In the genomic region with DNA sequence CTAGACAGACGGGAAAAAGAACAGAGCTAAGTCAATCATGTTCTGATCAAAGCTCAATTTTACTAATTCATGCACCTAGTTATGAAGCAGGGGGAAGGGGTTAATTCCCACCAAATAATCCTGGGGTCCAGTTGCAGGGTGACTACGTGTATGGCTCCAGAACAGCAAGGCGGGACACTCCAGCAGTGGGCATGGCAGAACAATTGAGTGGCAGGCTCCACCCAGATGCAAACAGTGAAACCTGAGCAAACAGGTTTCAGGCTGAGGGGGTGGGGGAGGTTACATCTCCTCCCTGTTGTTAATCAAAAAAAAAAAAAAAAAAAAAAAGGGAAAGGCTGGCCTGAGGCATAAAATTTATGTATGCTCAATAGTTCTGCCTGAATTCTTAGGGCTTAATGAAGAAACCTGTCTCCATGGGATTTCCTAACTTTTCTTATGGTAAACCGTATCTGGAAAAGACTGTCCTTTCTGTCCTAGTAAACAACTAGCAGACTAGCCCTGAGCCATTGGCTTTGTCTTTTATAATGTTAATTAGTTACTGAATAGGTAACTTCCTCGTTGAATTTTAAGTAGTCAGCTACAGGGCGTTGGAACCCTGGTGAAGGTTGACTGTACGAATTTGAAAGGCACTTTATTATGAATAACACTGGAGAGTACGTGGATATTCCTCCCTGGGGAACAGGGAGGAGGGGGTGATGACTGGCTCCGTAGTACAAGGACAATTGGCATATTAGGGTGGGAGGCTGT, we compare ENCODE assay signal across 23 mouse cellular contexts. TPM values are rescaled to one million over a fixed set of nuclear protein-coding genes. Genes with fewer than 3 reads are reported as not detected.
A peak's percentile ranks its signal among the peaks of the same experiment; 100 is the strongest.
DNase-seq lines count a peak whose midpoint lies in the region; ATAC-seq and TF ChIP-seq lines count a peak whose summit lies in the region.
"Had no signal": no experiment of that assay in that cellular context is flagged by ENCODE, and none has a peak within 500 bp of the region (broad histone marks: within the 10 kb centered on the region; RNA-seq: fewer than 3 reads in every experiment).

No protein-coding gene starts in this region.

- H3K9ac ChIP-seq in intestine, embryonic 15.5 days, result no peak overlapping the region
- H3K9ac ChIP-seq in kidney, postnatal 0 days (ENCODE audit: low read depth, low read length), result no peak overlapping the region
- H3K9ac ChIP-seq in stomach, embryonic 16.5 days (ENCODE audit: low read length), result no peak overlapping the region
- H3K9ac ChIP-seq: forebrain, embryonic 13.5 days; neural tube, embryonic 15.5 days had no signal

- H3K9me3 ChIP-seq in intestine, embryonic 15.5 days, result no peaks in the 10 kb centered on the region
- no peaks in the 10 kb centered on the region for H3K9me3 ChIP-seq in kidney, postnatal 0 days (replicated peaks; ENCODE audit: low read length)
- no peaks in the 10 kb centered on the region for H3K9me3 ChIP-seq in stomach, embryonic 16.5 days (replicated peaks; ENCODE audit: control insufficient read depth, low read length)
- H3K9me3 ChIP-seq: forebrain, embryonic 13.5 days; heart, embryonic 10.5 days; neural tube, embryonic 15.5 days had no signal

- TF ChIP-seq CTCF in kidney, postnatal 0 days (IDR thresholded peaks at IDR 0.05; ENCODE audit: low read depth), result no peak

- H3K4me2 ChIP-seq in intestine, embryonic 15.5 days (replicated peaks), result no peak overlapping the region
- H3K4me2 ChIP-seq in kidney, postnatal 0 days (ENCODE audit: low read length), result 0 out of 2 replicates have a peak overlapping the region, but pooled peaks have one; percentile 10
- no peak overlapping the region for H3K4me2 ChIP-seq in stomach, embryonic 16.5 days (ENCODE audit: low read depth, low read length)
- H3K4me2 ChIP-seq: forebrain, embryonic 13.5 days; liver, embryonic 11.5 days; neural tube, embryonic 15.5 days had no signal

- no peak overlapping the region for H3K4me3 ChIP-seq in intestine, embryonic 15.5 days (replicated peaks)
- H3K4me3 ChIP-seq in kidney, postnatal 0 days (replicated peaks; ENCODE audit: low read depth, low read length), result no peak overlapping the region
- no peak overlapping the region for H3K4me3 ChIP-seq in stomach, embryonic 16.5 days (replicated peaks; ENCODE audit: low read length)
- H3K4me3 ChIP-seq: forebrain, embryonic 13.5 days; heart, embryonic 10.5 days; left cerebral cortex, adult 2 months; neural tube, embryonic 15.5 days had no signal

- H3K4me1 ChIP-seq in intestine, embryonic 15.5 days (replicated peaks), result no peaks in the 10 kb centered on the region
- H3K4me1 ChIP-seq in kidney, postnatal 0 days (replicated peaks; ENCODE audit: insufficient read depth, low read length), result no peaks in the 10 kb centered on the region; the same call in 1 of the 2 replicates
- no peaks in the 10 kb centered on the region for H3K4me1 ChIP-seq in stomach, embryonic 16.5 days (ENCODE audit: control insufficient read depth, insufficient read depth, low read length)
- H3K4me1 ChIP-seq: forebrain, embryonic 13.5 days; heart, embryonic 10.5 days; neural tube, embryonic 15.5 days had no signal

- ATAC-seq in intestine, embryonic 15.5 days, result peak; percentile 74
- peak; percentile 54 for ATAC-seq in kidney, postnatal 0 days (replicated peaks; ENCODE audit: low FRiP score, low read depth)
- peak; percentile 56; the same call in 1 of the 2 replicates for ATAC-seq in stomach, embryonic 16.5 days (ENCODE audit: insufficient read depth, low FRiP score)
- ATAC-seq in inflammation-experienced regulatory T-cells, adult 6 months, result no peak
- ATAC-seq: forebrain, embryonic 13.5 days; midbrain, embryonic 16.5 days had no signal

- no peaks in the 10 kb centered on the region for H3K36me3 ChIP-seq in intestine, embryonic 15.5 days
- no peaks in the 10 kb centered on the region for H3K36me3 ChIP-seq in kidney, postnatal 0 days (ENCODE audit: insufficient read depth, low read length)
- H3K36me3 ChIP-seq in stomach, embryonic 16.5 days (ENCODE audit: control insufficient read depth, insufficient read depth, low read length), result no peaks in the 10 kb centered on the region
- H3K36me3 ChIP-seq: heart, embryonic 10.5 days; neural tube, embryonic 15.5 days had no signal

- H3K27ac ChIP-seq in intestine, embryonic 15.5 days, result no peak overlapping the region
- peak overlapping the region; percentile 57; the same call in 1 of the 2 replicates for H3K27ac ChIP-seq in kidney, postnatal 0 days
- no peak overlapping the region; the same call in 1 of the 2 replicates for H3K27ac ChIP-seq in stomach, embryonic 16.5 days (ENCODE audit: low read length)
- H3K27ac ChIP-seq: forebrain, embryonic 13.5 days; heart, embryonic 10.5 days; left cerebral cortex, adult 2 months; neural tube, embryonic 15.5 days had no signal

- WGBS in intestine, embryonic 15.5 days, result 56% methylated on average over 9 of the region's 9 CpGs
- WGBS in kidney, postnatal 0 days, result 41% methylated on average over 9 of the region's 9 CpGs
- WGBS in stomach, embryonic 16.5 days, result 56% methylated on average over 9 of the region's 9 CpGs

- peak; percentile 61 for DNase-seq in R1 (ENCODE audit: low read depth, low spot score)
- peak; percentile 14 for DNase-seq in kidney, postnatal 0 days (ENCODE audit: low spot score)
- DNase-seq in cerebellum, adult 9-11 months, result no peak
- no peak for DNase-seq in testis, postnatal 14 days (ENCODE audit: low spot score)
- DNase-seq: adrenal gland, postnatal 36 days; cerebellum, adult 2 months; gastrocnemius, postnatal 25 days; lung, postnatal 14 days had no signal

- no peaks in the 10 kb centered on the region for H3K27me3 ChIP-seq in intestine, embryonic 15.5 days (replicated peaks)
- no peaks in the 10 kb centered on the region for H3K27me3 ChIP-seq in kidney, postnatal 0 days (ENCODE audit: insufficient read depth, low read length)
- no peaks in the 10 kb centered on the region for H3K27me3 ChIP-seq in stomach, embryonic 16.5 days (ENCODE audit: control insufficient read depth, insufficient read depth, low read length)
- H3K27me3 ChIP-seq: forebrain, embryonic 13.5 days; neural tube, embryonic 15.5 days had no signal

RNA-seq across cellular contexts. Expression of gene Klk1b24, which starts 8.6 kb away (rescaled TPM):
- 0.52 TPM in 1 of 2 replicates, not detected in the other for polyA plus RNA-seq in intestine, embryonic 15.5 days (2015; fragmentation: Nextera tagmentation; extraction: Ambion mirVana)
- polyA plus RNA-seq in kidney, postnatal 0 days (2015; fragmentation: Nextera tagmentation; extraction: Ambion mirVana), result 0.17 and 0.74 TPM in 2 replicates
- polyA plus RNA-seq in stomach, embryonic 16.5 days (2015; fragmentation: Nextera tagmentation; extraction: Ambion mirVana), result 0.41 TPM in 1 of 2 replicates, not detected in the other
- polyA plus RNA-seq in inflammation-experienced regulatory T-cells, adult 6 months (2017; shearing (Covaris generic)), result not detected
- polyA plus RNA-seq: embryonic facial prominence, embryonic 11.5 days; forebrain, embryonic 13.5 days; heart, embryonic 10.5 days; heart, postnatal 0 days; limb, embryonic 11.5 days; liver, embryonic 11.5 days; midbrain, embryonic 16.5 days; neural tube, embryonic 15.5 days; thymus, postnatal 0 days; urinary bladder, adult 2 months had no signal

RNA-seq across cellular contexts. Expression of gene Klk1b3, which starts 18.5 kb away (rescaled TPM):
- polyA plus RNA-seq in intestine, embryonic 15.5 days (2015; fragmentation: Nextera tagmentation; extraction: Ambion mirVana), result 0.38 and 0.51 TPM in 2 replicates
- 0.36 and 0.47 TPM in 2 replicates for polyA plus RNA-seq in kidney, postnatal 0 days (2015; fragmentation: Nextera tagmentation; extraction: Ambion mirVana)
- 0.61 TPM in 2 replicates for polyA plus RNA-seq in stomach, embryonic 16.5 days (2015; fragmentation: Nextera tagmentation; extraction: Ambion mirVana)
- polyA plus RNA-seq in inflammation-experienced regulatory T-cells, adult 6 months (2017; shearing (Covaris generic)), result not detected
- polyA plus RNA-seq: cerebellum, adult 2 months; embryonic facial prominence, embryonic 11.5 days; forebrain, embryonic 13.5 days; heart, embryonic 10.5 days; heart, postnatal 0 days; hindbrain, embryonic 11.5 days; limb, embryonic 11.5 days; liver, embryonic 11.5 days; midbrain, embryonic 16.5 days; neural tube, embryonic 15.5 days; urinary bladder, adult 2 months had no signal

RNA-seq across cellular contexts. Expression of gene Klk1b4, which starts 27.8 kb away (rescaled TPM):
- not detected in 2 replicates for polyA plus RNA-seq in intestine, embryonic 15.5 days (2015; fragmentation: Nextera tagmentation; extraction: Ambion mirVana)
- polyA plus RNA-seq in kidney, postnatal 0 days (2015; fragmentation: Nextera tagmentation; extraction: Ambion mirVana), result 0.18 and 0.23 TPM in 2 replicates
- 0.72 and 0.90 TPM in 2 replicates for polyA plus RNA-seq in stomach, embryonic 16.5 days (2015; fragmentation: Nextera tagmentation; extraction: Ambion mirVana)
- polyA plus RNA-seq in inflammation-experienced regulatory T-cells, adult 6 months (2017; shearing (Covaris generic)), result not detected
- polyA plus RNA-seq: cerebellum, adult 2 months; embryonic facial prominence, embryonic 11.5 days; forebrain, embryonic 13.5 days; heart, embryonic 10.5 days; heart, postnatal 0 days; hindbrain, embryonic 11.5 days; limb, embryonic 11.5 days; liver, embryonic 11.5 days; midbrain, embryonic 16.5 days; neural tube, embryonic 15.5 days; urinary bladder, adult 2 months had no signal

RNA-seq across cellular contexts. Expression of gene Klk1b5, which starts 36.3 kb away (rescaled TPM):
- not detected in 2 replicates for polyA plus RNA-seq in intestine, embryonic 15.5 days (2015; fragmentation: Nextera tagmentation; extraction: Ambion mirVana)
- polyA plus RNA-seq in kidney, postnatal 0 days (2015; fragmentation: Nextera tagmentation; extraction: Ambion mirVana), result 0.33 and 0.71 TPM in 2 replicates
- 0.22 and 0.25 TPM in 2 replicates for polyA plus RNA-seq in stomach, embryonic 16.5 days (2015; fragmentation: Nextera tagmentation; extraction: Ambion mirVana)
- polyA plus RNA-seq in inflammation-experienced regulatory T-cells, adult 6 months (2017; shearing (Covaris generic)), result not detected
- polyA plus RNA-seq: cerebellum, adult 2 months; embryonic facial prominence, embryonic 11.5 days; forebrain, embryonic 13.5 days; heart, embryonic 10.5 days; heart, postnatal 0 days; hindbrain, embryonic 11.5 days; limb, embryonic 11.5 days; liver, embryonic 11.5 days; midbrain, embryonic 16.5 days; neural tube, embryonic 15.5 days; thymus, postnatal 0 days; urinary bladder, adult 2 months had no signal

RNA-seq across cellular contexts. Expression of gene Klk1b16, which starts 42.9 kb away (rescaled TPM):
- 0.11 TPM in 1 of 2 replicates, not detected in the other for polyA plus RNA-seq in intestine, embryonic 15.5 days (2015; fragmentation: Nextera tagmentation; extraction: Ambion mirVana)
- not detected in 2 replicates for polyA plus RNA-seq in kidney, postnatal 0 days (2015; fragmentation: Nextera tagmentation; extraction: Ambion mirVana)
- 0.25 TPM in 1 of 2 replicates, not detected in the other for polyA plus RNA-seq in stomach, embryonic 16.5 days (2015; fragmentation: Nextera tagmentation; extraction: Ambion mirVana)
- not detected for polyA plus RNA-seq in inflammation-experienced regulatory T-cells, adult 6 months (2017; shearing (Covaris generic))
- polyA plus RNA-seq: cerebellum, adult 2 months; embryonic facial prominence, embryonic 11.5 days; forebrain, embryonic 13.5 days; heart, embryonic 10.5 days; heart, postnatal 0 days; hindbrain, embryonic 11.5 days; limb, embryonic 11.5 days; liver, embryonic 11.5 days; midbrain, embryonic 16.5 days; neural tube, embryonic 15.5 days; urinary bladder, adult 2 months had no signal

Comparison
In these comparisons a context has a peak if more than half of its experiments do, and no peak if none do; other contexts are left out.
1. DNase-seq: peak in R1 (single experiment) and kidney, postnatal 0 days (single experiment); none in cerebellum, adult 9-11 months (single experiment) and testis, postnatal 14 days (single experiment).